Mouse (Mus musculus): Measurements from ENCODE around the gene Odf2l. TPM values are rescaled to one million over a fixed set of nuclear protein-coding genes. Genes with fewer than 3 reads are reported as not detected.
A peak's percentile ranks its signal among the peaks of the same experiment; 100 is the strongest.

The Odf2l gene
- polyA plus RNA-seq (2017; shearing (Covaris generic)), result 1 to 10 TPM; 8.8 to 9.4 TPM

- peak; percentile 99 for ATAC-seq
Measured at GRCm38 (mm10) chr3:145118254-145119001, at the start of gene Odf2l. Odf2l (plus strand) TSS chr3:145118588.

- ATAC-seq, result no peak
Measured at GRCm38 (mm10) chr3:145068964-145069363, 49.4 kb upstream of the Odf2l start.

GRCm38 (mm10) chr3:145072339-145072738 lies 46.0 kb upstream of the Odf2l start:
- no peak for ATAC-seq

GRCm38 (mm10) chr3:145078405-145078804 lies 40.0 kb upstream of the Odf2l start:
- ATAC-seq, result no peak

GRCm38 (mm10) chr3:145080904-145081303 lies 37.5 kb upstream of the Odf2l start:
- no peak for ATAC-seq

- no peak for ATAC-seq
Measured at GRCm38 (mm10) chr3:145083081-145083480, 35.3 kb upstream of the Odf2l start.

GRCm38 (mm10) chr3:145086180-145086579 lies 32.2 kb upstream of the Odf2l start:
- ATAC-seq, result no peak

GRCm38 (mm10) chr3:145087857-145088598 lies 30.4 kb upstream of the Odf2l start:
- no peak for ATAC-seq

GRCm38 (mm10) chr3:145099291-145099690 lies 19.1 kb upstream of the Odf2l start, which contains the start of gene Clca2:
Clca2 (minus strand) TSS chr3:145099443.
- ATAC-seq, result no peak

GRCm38 (mm10) chr3:145101891-145102555 lies 16.4 kb upstream of the Odf2l start:
- no peak for ATAC-seq

GRCm38 (mm10) chr3:145103321-145103720 lies 15.1 kb upstream of the Odf2l start:
- no peak for ATAC-seq

- no peak for ATAC-seq
Measured at GRCm38 (mm10) chr3:145103770-145104169, 14.6 kb upstream of the Odf2l start.

- ATAC-seq, result no peak
Measured at GRCm38 (mm10) chr3:145105076-145105772, 13.2 kb upstream of the Odf2l start.

- ATAC-seq, result no peak
Measured at GRCm38 (mm10) chr3:145105773-145106504, 12.4 kb upstream of the Odf2l start.

- ATAC-seq, result no peak
Measured at GRCm38 (mm10) chr3:145115169-145115568, 3.2 kb upstream of the Odf2l start.

- ATAC-seq, result no peak
Measured at GRCm38 (mm10) chr3:145117637-145118036, 751 bp upstream of the Odf2l start.

GRCm38 (mm10) chr3:145119002-145119358 lies 592 bp downstream of the Odf2l start:
- peak; percentile 4 for ATAC-seq

GRCm38 (mm10) chr3:145119425-145119824 lies 1.0 kb downstream of the Odf2l start:
- no peak for ATAC-seq

- ATAC-seq, result no peak
Measured at GRCm38 (mm10) chr3:145126618-145127017, 8.2 kb downstream of the Odf2l start.

GRCm38 (mm10) chr3:145129356-145129755 lies 11.0 kb downstream of the Odf2l start:
- ATAC-seq, result no peak

- ATAC-seq, result peak; percentile 92
Measured at GRCm38 (mm10) chr3:145131210-145131868, 13.0 kb downstream of the Odf2l start.

Measured in activated CD4-positive, CD25-positive, alpha-beta regulatory T cell, adult 4 months (primary cell).